Mouse (Mus musculus) lung, postnatal 0 days (tissue): ENCODE data around the gene Blvrb.

ENCODE experiments used
- CTCF ChIP-seq: IDR thresholded peaks from 2 replicates; pipeline ENCODE4 v1.5.1; 2016; ENCODE audit warnings: antibody characterized with exemption, mild to moderate bottlenecking
- EP300 ChIP-seq: IDR thresholded peaks from 2 replicates; pipeline ENCODE4 v1.6.1; 2016; ENCODE audit warnings: antibody characterized with exemption, mild to moderate bottlenecking, control low read depth

- TF ChIP-seq EP300 = no peak
- no peak for TF ChIP-seq CTCF
Observed at GRCm38 (mm10) chr7:27514961-27515360, 67.2 kb downstream of the Blvrb start.
